Mouse (Mus musculus) CH12.LX (cell line): ENCODE results near the gene Ttc30a1.

Experiments used
- CHD1 ChIP-seq: IDR thresholded peaks from 2 replicates; pipeline ENCODE4 v1.6.1; 2012; ENCODE audit warnings: low read depth, low read length, improper control_type of control experiment, inconsistent platforms
- CHD2 ChIP-seq: IDR thresholded peaks from 2 replicates; pipeline ENCODE4 v1.6.1; 2011; ENCODE audit warnings: low read length, improper control_type of control experiment
- CTCF ChIP-seq, 2 experiments: IDR thresholded peaks in 1 of 2; conservative IDR thresholded peaks in 1 of 2; 2 replicates each; pipeline ENCODE4 v1.5.1; 2011 to 2012; ENCODE audit warnings: low read depth in 2 of 2, low read length in 2 of 2, improper control_type of control experiment in 1 of 2, inconsistent platforms in 1 of 2, mild to moderate bottlenecking in 1 of 2, moderate library complexity in 1 of 2
- HCFC1 ChIP-seq: IDR thresholded peaks from 2 replicates; pipeline ENCODE4 v1.6.1; 2012; ENCODE audit warnings: low read depth, mild to moderate bottlenecking, inconsistent platforms, low read length, improper control_type of control experiment
- MAX ChIP-seq: IDR thresholded peaks from 2 replicates; pipeline ENCODE4 v1.6.1; 2011; ENCODE audit warnings: low read length, improper control_type of control experiment
- POLR2A ChIP-seq: IDR thresholded peaks from 2 replicates; pipeline ENCODE4 v1.6.1; 2011; ENCODE audit warnings: low read depth, mild to moderate bottlenecking, improper control_type of control experiment, low read length

DNA sequence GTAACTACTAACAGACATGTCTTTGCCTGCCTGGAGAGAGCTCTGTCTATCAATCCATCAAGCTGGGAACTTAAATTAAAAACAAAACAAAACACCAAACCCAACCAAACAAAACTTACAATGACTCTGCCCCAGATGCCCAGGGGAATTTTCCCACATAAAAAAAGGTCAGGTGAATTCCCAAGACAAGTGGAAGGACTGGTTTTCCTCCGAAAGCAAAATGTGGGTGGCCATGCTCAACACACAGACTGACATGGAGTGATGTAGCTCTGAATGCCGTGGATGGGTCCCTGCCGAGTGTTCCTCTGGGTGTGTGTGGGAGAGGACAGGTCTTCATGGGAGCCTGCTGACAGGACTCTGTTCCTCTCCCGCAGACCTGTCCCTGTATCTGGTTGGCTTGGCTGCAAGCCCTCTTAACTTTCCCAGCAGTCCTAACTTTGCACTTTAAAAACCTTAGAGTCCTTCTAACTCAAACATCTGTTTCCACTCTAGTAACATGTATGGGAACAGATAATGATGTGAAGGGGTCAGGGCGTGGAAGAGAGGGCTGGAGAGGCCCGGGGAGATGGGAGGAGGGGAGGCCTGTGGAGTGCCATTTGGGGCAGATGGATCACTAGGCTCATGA lies 9.9 kb upstream of the Ttc30a1 start:
- TF ChIP-seq CHD1 (no peak), POLR2A (no peak), HCFC1 (no peak), MAX (no peak), CTCF (conservative IDR thresholded peaks at IDR 0.05 in 1 of 2, IDR thresholded peaks at IDR 0.05 in 1 of 2; ENCODE audit: low read depth in 2 of 2, low read length in 2 of 2) (no peak), CHD2 (no peak)
